Mouse (Mus musculus) MEL (cell line): ENCODE data around the gene Nkap. TPM values are rescaled to one million over a fixed set of nuclear protein-coding genes. Genes with fewer than 3 reads are reported as not detected.

Experiments
- DNase-seq: peaks from one replicate; pipeline ENCODE4 v3.0.0; 2011; ENCODE audit warnings: low read depth, low spot score
- H3K27ac ChIP-seq: 2 replicates; pipeline ENCODE4 v1.5.1; 2012; ENCODE audit warnings: low read depth, mild to moderate bottlenecking, control low read depth, low read length, moderate library complexity; ENCODE audit not compliant: control insufficient read depth
- H3K27me3 ChIP-seq, 2 experiments: fragments of 150-350 bp in 1 of 2; sonication (generic) in 1 of 2; 2 replicates each; pipeline ENCODE4 v1.6.1; 2012; ENCODE audit warnings: low read length in 2 of 2, mild to moderate bottlenecking in 2 of 2, improper control_type of control experiment in 1 of 2, moderate library complexity in 1 of 2; ENCODE audit not compliant: insufficient read depth in 2 of 2, control insufficient read depth in 1 of 2
- H3K36me3 ChIP-seq, 2 experiments: 2 replicates each; pipeline ENCODE4 v1.6.1; 2012 to 2014; ENCODE audit warnings: low read length in 2 of 2, improper control_type of control experiment in 1 of 2, inconsistent platforms in 1 of 2, mild to moderate bottlenecking in 1 of 2; ENCODE audit not compliant: insufficient read depth in 2 of 2, control insufficient read depth in 1 of 2
- H3K4me1 ChIP-seq, 2 experiments: fragments of 150-350 bp in 1 of 2; sonication (generic) in 1 of 2; 2 replicates each; pipeline ENCODE4 v1.6.1; 2012; ENCODE audit warnings: low read length in 2 of 2, improper control_type of control experiment in 1 of 2, mild to moderate bottlenecking in 1 of 2; ENCODE audit not compliant: insufficient read depth in 2 of 2, control insufficient read depth in 1 of 2
- H3K4me3 ChIP-seq, 2 experiments: fragments of 150-350 bp in 1 of 2; sonication (generic) in 1 of 2; 2 replicates each; pipeline ENCODE4 v1.5.1; 2012; ENCODE audit warnings: low read depth in 2 of 2, low read length in 2 of 2, mild to moderate bottlenecking in 2 of 2, moderate library complexity in 2 of 2, control low read depth in 1 of 2, improper control_type of control experiment in 1 of 2; ENCODE audit not compliant: control insufficient read depth in 1 of 2, insufficient read depth in 1 of 2
- H3K79me2 ChIP-seq: 2 replicates; pipeline ENCODE4 v1.6.1; 2012; ENCODE audit warnings: mild to moderate bottlenecking, low read length, moderate library complexity; ENCODE audit not compliant: control insufficient read depth, poor library complexity, insufficient read depth
- H3K9ac ChIP-seq: 2 replicates; pipeline ENCODE4 v1.6.1; 2012; ENCODE audit warnings: low read depth, mild to moderate bottlenecking, control low read depth, low read length, moderate library complexity; ENCODE audit not compliant: control insufficient read depth, poor library complexity, severe bottlenecking
- H3K9me3 ChIP-seq: fragments of 150-350 bp; sonication (generic); replicated peaks from 2 replicates; pipeline ENCODE4 v1.6.1; 2012; ENCODE audit warnings: mild to moderate bottlenecking, low read length, improper control_type of control experiment, moderate library complexity; ENCODE audit not compliant: insufficient read depth
- CHD1 ChIP-seq: IDR thresholded peaks from 2 replicates; pipeline ENCODE4 v1.6.1; 2012; ENCODE audit warnings: low read depth, mild to moderate bottlenecking, inconsistent platforms, low read length, improper control_type of control experiment
- ELF1 ChIP-seq: IDR thresholded peaks from 2 replicates; pipeline ENCODE4 v1.6.1; 2014; ENCODE audit warnings: low read depth, mild to moderate bottlenecking, inconsistent platforms, low read length, improper control_type of control experiment, moderate library complexity
- ETS1 ChIP-seq: IDR thresholded peaks from 2 replicates; pipeline ENCODE4 v1.6.1; 2012; ENCODE audit warnings: low read depth, mild to moderate bottlenecking, inconsistent platforms, low read length, improper control_type of control experiment, moderate library complexity
- GATA1 ChIP-seq: IDR thresholded peaks from 2 replicates; pipeline ENCODE4 v1.6.1; 2011; ENCODE audit warnings: low read depth, low read length, improper control_type of control experiment
- JUND ChIP-seq: IDR thresholded peaks from 2 replicates; pipeline ENCODE4 v1.6.1; 2011; ENCODE audit warnings: low read depth, mild to moderate bottlenecking, improper control_type of control experiment, low read length
- KAT2A ChIP-seq: conservative IDR thresholded peaks from 2 replicates; pipeline ENCODE4 v1.6.1; 2012; ENCODE audit warnings: low read depth, low read length, improper control_type of control experiment, inconsistent platforms
- MAFK ChIP-seq: IDR thresholded peaks from 2 replicates; pipeline ENCODE4 v1.6.1; 2011; ENCODE audit warnings: low read depth, mild to moderate bottlenecking, low read length, improper control_type of control experiment, borderline replicate concordance
- MAX ChIP-seq: IDR thresholded peaks from 2 replicates; pipeline ENCODE4 v1.6.1; 2011; ENCODE audit warnings: low read length, improper control_type of control experiment
- MAZ ChIP-seq: IDR thresholded peaks from 2 replicates; pipeline ENCODE4 v1.6.1; 2012; ENCODE audit warnings: low read depth, mild to moderate bottlenecking, inconsistent platforms, low read length, improper control_type of control experiment
- MEF2A ChIP-seq: IDR thresholded peaks from 2 replicates; pipeline ENCODE4 v1.6.1; 2014; ENCODE audit warnings: low read depth, mild to moderate bottlenecking, inconsistent platforms, low read length, improper control_type of control experiment; ENCODE audit not compliant: poor library complexity, insufficient replicate concordance, severe bottlenecking; ENCODE audit errors: extremely low read depth
- MXI1 ChIP-seq: IDR thresholded peaks from 2 replicates; pipeline ENCODE4 v1.6.1; 2011; ENCODE audit warnings: mild to moderate bottlenecking, low read depth, low read length, improper control_type of control experiment
- MYB ChIP-seq: IDR thresholded peaks from 2 replicates; pipeline ENCODE4 v1.6.1; 2011; ENCODE audit warnings: mild to moderate bottlenecking, low read depth, low read length, improper control_type of control experiment
- MYC ChIP-seq: IDR thresholded peaks from 2 replicates; pipeline ENCODE4 v1.6.1; 2011; ENCODE audit warnings: low read depth, mild to moderate bottlenecking, low read length, improper control_type of control experiment, moderate library complexity
- NELFE ChIP-seq: IDR thresholded peaks from 2 replicates; pipeline ENCODE4 v1.6.1; 2011; ENCODE audit warnings: low read depth, low read length, improper control_type of control experiment
- NRF1 ChIP-seq: IDR thresholded peaks from 2 replicates; pipeline ENCODE4 v1.6.1; 2014; ENCODE audit warnings: low read depth, mild to moderate bottlenecking, inconsistent platforms, low read length, improper control_type of control experiment, moderate library complexity; ENCODE audit not compliant: poor library complexity, insufficient read depth, severe bottlenecking
- POLR2AphosphoS2 ChIP-seq: IDR thresholded peaks from 2 replicates; pipeline ENCODE4 v1.6.1; 2011; ENCODE audit warnings: low read length, improper control_type of control experiment
- SIN3A ChIP-seq: IDR thresholded peaks from 2 replicates; pipeline ENCODE4 v1.6.1; 2012; ENCODE audit warnings: low read length, improper control_type of control experiment, inconsistent platforms
- TBP ChIP-seq: IDR thresholded peaks from 2 replicates; pipeline ENCODE4 v1.8.0; 2011; ENCODE audit warnings: low read depth, low read length, improper control_type of control experiment
- TCF12 ChIP-seq: IDR thresholded peaks from 2 replicates; pipeline ENCODE4 v1.6.1; 2014; ENCODE audit warnings: low read depth, mild to moderate bottlenecking, inconsistent platforms, low read length, improper control_type of control experiment, moderate library complexity
- USF2 ChIP-seq, 2 experiments: IDR thresholded peaks; 2 replicates each; pipeline ENCODE4 v1.6.1; 2011 to 2012; ENCODE audit warnings: improper control_type of control experiment in 2 of 2, low read length in 2 of 2, borderline replicate concordance in 1 of 2, inconsistent platforms in 1 of 2, low read depth in 1 of 2, mild to moderate bottlenecking in 1 of 2; ENCODE audit not compliant: insufficient read depth in 1 of 2
- ZC3H11A ChIP-seq: IDR thresholded peaks from 2 replicates; pipeline ENCODE4 v1.6.1; 2012; ENCODE audit warnings: low read depth, mild to moderate bottlenecking, inconsistent platforms, low read length, improper control_type of control experiment
- ZNF384 ChIP-seq: IDR thresholded peaks from 2 replicates; pipeline ENCODE4 v1.6.1; 2012; ENCODE audit warnings: low read depth, mild to moderate bottlenecking, inconsistent platforms, low read length, improper control_type of control experiment
- polyA plus RNA-seq, 2 experiments: library from polyadenylated mRNA; stranded (reverse) in 1 of 2; unstranded in 1 of 2; fragments of >175 nt in 1 of 2; fragments of >200 nt in 1 of 2; gene quantifications; 2 replicates each; pipeline versions ENCODE4 v1.2.1 to v1.2.4; 2012; ENCODE audit warnings: low replicate concordance in 2 of 2, low read depth in 1 of 2; ENCODE audit not compliant: insufficient read length in 2 of 2, insufficient read depth in 1 of 2, missing spikeins in 1 of 2
- total RNA-seq: library from RNA; depleted of rRNA; stranded (reverse); fragments of 300-350 nt; gene quantifications from 2 replicates; pipeline ENCODE4 v1.2.3, GENCODE M21; 2012

Nkap gene
- total and polyA plus RNA-seq, 3 experiments, result 10.5 to 14.5 TPM; not detected in 1

DNA sequence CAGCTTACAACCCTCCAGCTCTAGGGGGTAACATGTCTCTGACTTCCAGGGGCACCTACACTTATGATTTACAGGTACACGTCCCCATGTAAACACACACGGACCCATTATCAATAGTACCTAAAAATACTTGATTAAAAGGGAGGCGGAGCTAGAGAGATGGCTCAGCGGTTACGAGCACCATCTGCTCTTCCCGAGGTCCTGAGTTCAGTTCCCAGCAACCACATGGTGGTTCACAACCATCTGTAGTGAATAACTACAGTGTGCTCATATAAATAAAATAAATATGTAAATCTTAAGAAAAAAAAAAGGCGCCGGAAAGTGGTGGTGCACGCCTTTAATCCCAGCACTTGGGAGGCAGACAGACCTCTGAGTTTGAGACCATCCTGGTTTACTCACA lies 40.9 kb upstream of the Nkap start:
- peak overlapping the region; percentile 95 for H3K27ac ChIP-seq
- H3K36me3 ChIP-seq, result peaks cover 6 to 11% of the 10 kb centered on the region in 2 experiments; a peak in 3 of 4 replicates
- H3K4me1 ChIP-seq, result peaks cover 3 to 5% of the 10 kb centered on the region in 2 experiments; a peak in 2 of 4 replicates
- DNase-seq, result no peak
- H3K9me3 ChIP-seq, result no peaks in the 10 kb centered on the region
- TF ChIP-seq MYB (no peak), ETS1 (peak; percentile 37; the same call in 1 of the 2 replicates), ELF1 (0 out of 2 replicates have a peak, but pooled peaks have one; percentile 7), USF2 (IDR thresholded peaks at IDR 0.05; ENCODE audit: borderline replicate concordance in 1 of 2, insufficient read depth in 1 of 2, low read depth in 1 of 2, low read length in 2 of 2) (no peak), KAT2A (no peak), MAFK (no peak), MAZ (no peak), JUND (no peak), TBP (peak; percentile 67; the same call in 1 of the 2 replicates), NELFE (0 out of 2 replicates have a peak, but pooled peaks have one; percentile 42), CHD1 (no peak), TCF12 (0 out of 2 replicates have a peak, but pooled peaks have one; percentile 7), SIN3A (0 out of 2 replicates have a peak, but pooled peaks have one; percentile 34), MXI1 (peak; percentile 58), ZNF384 (peak; percentile 67), GATA1 (no peak), MEF2A (0 out of 2 replicates have a peak, but pooled peaks have one; percentile 19), ZC3H11A (no peak), MAX (peak; percentile 69), NRF1 (no peak), POLR2AphosphoS2 (no peak), MYC (0 out of 2 replicates have a peak, but pooled peaks have one; percentile 53)
- TF ChIP-seq, all 39 proteins: peak for 11
- H3K79me2 ChIP-seq, result peaks cover 24% of the 10 kb centered on the region
- H3K27me3 ChIP-seq, result no peaks in the 10 kb centered on the region
- H3K9ac ChIP-seq, result peak overlapping the region; percentile 70
- peak overlapping the region; percentile 77 to 79 for H3K4me3 ChIP-seq
